Mouse (Mus musculus) megakaryocyte progenitor cell, adult 5-6 weeks (primary cell): ENCODE measurements around the gene Cdc42se2. TPM values are rescaled to one million over a fixed set of nuclear protein-coding genes. Genes with fewer than 3 reads are reported as not detected.

Experiments used
- ATAC-seq: replicated peaks from 2 replicates; pipeline ENCODE4 v1.8.0; 2016; ENCODE audit warnings: mild to moderate bottlenecking, moderate TSS enrichment, inconsistent platforms; ENCODE audit not compliant: poor library complexity
- total RNA-seq, 2 experiments: library from RNA; stranded (forward) in 1 of 2; stranded (reverse) in 1 of 2; fragments of 157-497, 149-512 nt in 1 of 2; fragments of 200-1000 nt in 1 of 2; gene quantifications; 2 replicates each; pipeline versions ENCODE4 v1.2.3 to v1.2.4; 2015 to 2017

Gene Cdc42se2
- total RNA-seq, 2 experiments from 2014 or later: 39.1 to 51.9 TPM

DNA sequence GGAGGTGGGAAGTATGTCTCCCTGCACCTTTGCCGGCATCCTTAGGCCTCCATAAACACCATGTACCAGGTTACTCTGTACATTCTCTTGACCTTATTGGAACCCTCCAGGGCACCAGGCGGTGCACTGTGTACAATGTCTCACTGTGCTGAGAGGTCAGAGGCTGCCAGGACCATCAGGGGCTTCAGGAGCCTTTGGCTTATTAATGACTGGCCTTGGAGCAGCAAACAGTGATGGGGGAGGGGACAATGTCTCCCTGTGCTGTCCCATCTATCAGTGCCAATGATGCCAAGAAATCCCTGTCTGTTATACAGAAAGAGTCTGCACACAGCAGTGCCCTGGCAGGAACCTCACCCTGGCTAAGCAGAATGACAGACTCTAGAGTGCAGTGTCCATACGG is 69.6 kb downstream of the Cdc42se2 start:
- ATAC-seq: no peak

DNA sequence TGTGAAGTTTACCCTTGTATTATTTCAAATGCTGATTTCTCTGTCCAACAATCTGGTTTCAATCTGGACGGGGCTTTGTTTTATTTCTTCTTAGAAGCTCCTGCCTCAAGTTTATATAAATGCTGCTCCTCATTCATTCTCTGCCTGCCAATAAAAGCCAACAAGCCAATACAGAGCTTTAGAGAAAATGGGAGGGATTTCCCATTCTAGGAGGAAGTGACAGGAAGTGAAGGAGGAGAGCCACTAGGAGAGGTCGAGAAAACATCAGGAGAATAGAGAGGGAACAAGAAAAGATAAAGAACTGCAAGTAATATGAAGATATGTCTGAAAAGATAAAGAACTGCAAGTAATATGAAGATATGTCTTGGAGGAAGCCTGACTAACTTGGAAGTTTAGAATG is 74.6 kb downstream of the Cdc42se2 start:
- ATAC-seq: no peak

DNA sequence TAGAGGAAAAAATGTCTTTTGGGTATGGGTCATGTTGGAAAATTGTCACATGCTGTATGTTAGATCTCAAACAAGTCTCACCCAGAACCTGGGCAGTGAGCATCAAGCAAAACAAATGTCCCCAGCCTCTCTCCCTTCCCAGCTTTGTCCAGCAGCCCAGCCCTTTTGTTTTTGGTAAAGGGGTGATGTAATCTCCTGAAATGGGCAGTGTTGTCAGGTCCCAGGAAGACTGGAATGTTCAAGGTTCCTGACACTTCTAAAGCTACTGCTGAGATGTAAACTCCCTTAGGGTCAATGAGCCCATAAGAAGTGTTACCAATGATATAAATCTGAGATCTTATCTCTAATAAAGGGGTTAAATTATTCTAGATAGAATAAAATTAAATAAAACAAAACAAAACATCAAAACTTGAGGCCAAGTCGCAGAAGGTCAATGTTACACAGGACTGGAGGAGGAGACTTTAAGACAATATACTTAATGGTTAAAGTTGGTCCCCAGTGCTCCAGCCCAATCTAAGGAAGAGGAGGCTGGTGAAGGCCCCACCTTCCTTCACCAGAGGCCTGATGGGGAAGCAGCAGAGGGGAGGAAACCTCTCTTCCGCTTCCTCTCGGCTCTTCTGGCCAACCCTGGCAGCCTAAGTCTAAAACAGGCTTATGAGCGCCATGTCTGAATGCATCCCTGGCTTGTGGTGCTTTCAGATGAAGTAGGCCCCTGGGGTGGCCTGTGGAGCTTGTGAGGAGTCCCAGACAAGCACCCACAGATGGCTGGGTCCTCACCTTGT is 76.8 kb downstream of the Cdc42se2 start:
- ATAC-seq: no peak

DNA sequence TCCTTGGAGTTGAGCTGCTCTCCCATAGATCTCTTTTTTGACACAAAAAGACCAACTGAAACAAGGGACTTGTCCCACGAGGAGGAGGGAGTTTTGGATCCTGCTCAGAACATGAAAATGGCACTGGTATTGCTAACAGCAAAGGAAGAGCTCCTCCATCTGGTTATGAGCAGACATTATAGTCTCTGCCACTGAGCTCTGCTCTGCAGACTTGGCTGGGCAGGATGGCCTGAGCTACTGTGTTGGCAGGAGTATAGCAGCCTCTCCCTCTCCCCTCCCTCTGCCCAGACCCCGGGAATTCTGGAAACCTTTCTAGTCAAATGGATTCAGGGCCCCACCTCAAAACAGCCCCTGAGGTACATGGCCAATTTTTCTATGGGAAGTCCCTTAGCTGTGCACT is 77.8 kb downstream of the Cdc42se2 start:
- ATAC-seq: no peak

GRCm38 (mm10) chr11:54708153-54708552 is 79.3 kb downstream of the Cdc42se2 start:
- no peak for ATAC-seq

GRCm38 (mm10) chr11:54703306-54703705 is 84.2 kb downstream of the Cdc42se2 start:
- peak; percentile 80 for ATAC-seq

GRCm38 (mm10) chr11:54701848-54702247 is 85.6 kb downstream of the Cdc42se2 start:
- ATAC-seq: peak; percentile 53; the same call in 1 of the 2 replicates

DNA sequence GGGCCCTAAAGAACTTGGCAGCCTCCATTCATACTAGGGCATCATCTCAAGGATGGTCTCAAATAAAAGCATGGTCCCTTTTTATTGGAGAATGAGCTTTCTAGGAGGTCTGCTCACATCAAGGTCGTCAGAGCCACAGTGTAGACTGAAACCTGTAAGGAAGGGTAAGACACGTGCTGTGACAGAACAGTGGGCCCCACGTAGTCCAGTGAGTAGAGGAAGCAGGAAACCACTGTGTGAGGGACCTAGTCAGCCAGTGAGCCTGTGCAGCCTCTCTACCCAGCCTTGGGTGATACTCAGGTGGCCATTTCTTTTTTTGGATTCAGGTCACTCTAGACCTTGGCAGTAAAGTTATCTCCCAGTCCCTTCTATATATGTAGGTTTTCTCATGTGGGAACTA is 87.5 kb downstream of the Cdc42se2 start:
- ATAC-seq: no peak

DNA sequence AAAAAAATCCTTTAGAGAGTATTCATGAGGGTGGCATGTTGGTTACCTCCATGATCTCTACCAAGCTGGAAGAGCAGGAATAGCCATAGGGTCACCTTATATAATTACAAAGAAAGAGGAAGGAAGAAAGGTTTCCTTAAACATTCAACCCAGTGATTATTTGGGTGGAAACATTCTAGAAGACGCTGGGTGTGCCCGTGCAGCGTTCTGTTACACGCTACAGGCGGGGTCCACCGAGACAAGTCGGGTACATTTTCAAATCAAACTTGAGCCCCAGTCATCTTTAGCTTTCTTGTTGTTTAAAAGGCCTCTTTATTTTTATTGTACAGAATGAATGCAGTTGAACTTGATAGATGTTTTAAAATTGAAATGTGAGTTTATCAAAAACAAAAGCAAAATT is 88.8 kb downstream of the Cdc42se2 start:
- no peak for ATAC-seq

- no peak for ATAC-seq
Observed at GRCm38 (mm10) chr11:54697611-54698010, 89.9 kb downstream of the Cdc42se2 start.

DNA sequence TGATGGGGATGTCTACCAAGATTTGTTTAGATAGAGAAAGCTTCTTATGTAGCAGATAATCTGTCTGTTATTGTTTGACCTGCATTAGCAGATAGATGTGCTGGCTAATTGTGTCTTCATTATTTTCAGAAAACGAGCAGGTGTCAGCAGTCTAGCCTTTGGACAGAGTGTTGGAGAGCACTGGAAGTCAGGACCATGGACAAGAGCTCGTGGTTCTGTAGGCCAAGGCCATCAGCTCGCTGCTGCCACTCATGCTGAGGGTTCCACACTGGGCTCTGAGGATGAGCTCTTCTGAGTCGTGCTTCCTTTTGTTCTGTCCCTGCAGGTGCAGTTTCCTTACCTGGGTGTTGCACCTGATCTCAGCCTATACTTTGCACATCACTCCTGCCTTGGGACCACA is 91.5 kb downstream of the Cdc42se2 start:
- ATAC-seq: peak; percentile 55; the same call in 1 of the 2 replicates

DNA sequence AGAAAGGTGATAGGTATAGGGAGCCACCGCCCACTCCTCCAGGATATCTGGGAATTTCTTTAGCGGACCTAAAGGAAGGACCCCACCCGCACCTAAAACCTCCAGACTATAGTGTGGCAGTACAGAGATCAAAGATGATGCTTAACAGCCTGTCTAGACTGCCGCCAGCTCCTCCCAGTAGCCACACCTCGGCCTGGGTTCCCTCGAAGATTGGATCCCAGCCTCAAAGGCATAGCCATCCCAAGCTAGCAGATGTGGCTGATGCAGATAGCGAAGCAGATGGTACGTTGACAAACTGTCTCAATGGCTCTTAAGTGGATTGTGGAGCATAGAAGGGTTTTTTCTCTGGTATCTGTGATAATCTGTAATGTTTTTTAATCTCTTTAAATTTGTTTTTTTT is 93.2 kb downstream of the Cdc42se2 start:
- ATAC-seq: peak; percentile 26; the same call in 1 of the 2 replicates

DNA sequence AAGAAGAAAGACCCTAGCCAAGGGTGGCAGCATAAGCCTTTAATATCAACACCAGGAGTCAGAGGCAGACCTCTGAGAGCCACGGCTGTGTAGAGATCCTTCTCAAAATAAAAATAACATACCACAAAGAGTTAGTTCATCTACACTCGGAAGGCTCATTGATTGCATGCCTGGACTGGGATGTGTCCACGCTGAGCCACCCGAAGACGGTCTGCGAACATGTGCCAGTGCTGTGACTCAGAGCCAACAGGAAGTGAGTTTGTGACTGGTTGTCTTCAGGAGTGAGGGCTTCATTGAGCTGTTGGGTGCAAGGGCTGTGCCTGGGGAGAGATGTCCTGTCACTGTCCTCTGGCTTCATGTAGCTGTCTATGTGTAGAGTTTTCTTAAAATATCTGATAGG is 93.8 kb downstream of the Cdc42se2 start:
- ATAC-seq: no peak

DNA sequence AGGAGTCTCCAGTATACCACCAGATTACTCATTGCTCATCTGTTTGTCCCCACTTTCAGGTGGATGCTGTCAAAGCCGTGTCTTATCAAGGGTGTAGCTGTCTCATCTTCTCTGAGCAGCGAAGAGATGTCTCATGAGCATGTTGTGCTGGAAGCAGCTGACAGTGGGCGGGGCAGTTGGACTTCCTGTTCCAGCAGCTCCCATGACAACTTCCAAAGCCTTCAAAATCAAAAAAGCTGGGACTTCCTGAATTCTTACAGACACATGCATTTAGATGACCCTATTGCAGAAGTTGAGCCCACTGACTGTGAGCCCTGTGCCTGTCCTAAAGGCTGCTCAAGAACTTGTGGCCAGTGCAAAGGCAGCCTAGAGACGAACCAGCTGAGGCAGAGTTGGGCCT is 96.3 kb downstream of the Cdc42se2 start:
- peak; percentile 39 for ATAC-seq

DNA sequence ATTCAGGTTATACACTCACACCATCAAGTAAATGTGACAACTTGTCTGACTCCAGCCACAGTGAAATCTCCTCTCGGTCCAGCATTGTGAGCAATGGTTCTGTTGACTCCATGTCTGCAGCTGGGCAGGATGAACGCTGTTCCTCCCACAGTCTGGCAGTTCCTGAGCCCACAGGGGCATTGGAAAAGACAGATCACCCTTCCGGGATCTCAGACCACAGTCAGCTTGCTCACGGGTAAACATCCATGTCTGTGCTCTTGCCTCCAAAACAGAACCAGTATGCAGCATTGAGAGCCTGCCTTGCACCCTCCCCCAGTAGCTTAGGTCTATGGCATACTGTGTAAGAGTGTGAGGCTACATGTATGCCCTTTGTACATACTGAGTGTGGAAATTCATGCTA is 97.3 kb downstream of the Cdc42se2 start:
- no peak for ATAC-seq

GRCm38 (mm10) chr11:54684831-54685230 is 102.6 kb downstream of the Cdc42se2 start:
- no peak for ATAC-seq

GRCm38 (mm10) chr11:54679141-54679540 is 108.3 kb downstream of the Cdc42se2 start:
- no peak for ATAC-seq

- no peak for ATAC-seq
Observed at GRCm38 (mm10) chr11:54675792-54676489, 111.5 kb downstream of the Cdc42se2 start.

- ATAC-seq: no peak
Observed at GRCm38 (mm10) chr11:54673575-54674298, 113.7 kb downstream of the Cdc42se2 start.
